Mouse (Mus musculus) olfactory bulb, adult 2 months (tissue): ENCODE results near the gene Cfap58.

Source experiments
- CTCF ChIP-seq: fragments of 200-500 bp; IDR thresholded peaks from 2 replicates; pipeline ENCODE4 v1.5.1; 2012; ENCODE audit warnings: low read depth, mild to moderate bottlenecking, low read length, moderate library complexity; ENCODE audit not compliant: insufficient read depth
- POLR2A ChIP-seq: fragments of 200-500 bp; IDR thresholded peaks from 2 replicates; pipeline ENCODE4 v1.6.1; 2012; ENCODE audit warnings: mild to moderate bottlenecking, low read depth, low read length, moderate library complexity; ENCODE audit not compliant: insufficient read depth

DNA sequence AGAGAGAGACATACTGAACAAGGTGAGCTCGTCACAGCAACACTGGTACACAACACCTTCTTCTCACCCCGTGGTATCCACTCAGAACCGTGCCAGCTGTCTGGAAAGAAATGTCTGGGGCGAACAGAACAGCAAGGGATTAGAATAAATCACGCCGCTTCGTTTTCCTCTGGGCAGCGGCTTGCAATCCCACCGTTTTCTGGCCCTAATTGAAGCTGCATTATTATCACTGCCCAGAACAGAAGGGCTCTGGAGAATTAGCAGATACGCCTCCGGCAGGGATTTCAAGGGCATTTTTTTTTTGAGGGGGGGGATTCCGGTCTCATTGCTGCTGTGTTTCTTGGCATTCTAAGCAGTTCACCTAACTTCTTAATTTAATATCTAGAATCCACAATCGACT lies 20.7 kb downstream of the Cfap58 start:
- no peak for TF ChIP-seq CTCF
- TF ChIP-seq POLR2A = no peak
